Mouse (Mus musculus) midbrain, embryonic 12.5 days (tissue): ENCODE results near the gene Fuz. TPM values are rescaled to one million over a fixed set of nuclear protein-coding genes. Genes with fewer than 3 reads are reported as not detected.
A peak's percentile ranks its signal among the peaks of the same experiment; 100 is the strongest.

ENCODE experiments used
- ATAC-seq: fragments of 200-750 bp; cut with Nextera tagmentation; 2 replicates; pipeline ENCODE4 v1.8.0; 2017; ENCODE audit warnings: low read depth, moderate TSS enrichment, moderate library complexity; ENCODE audit not compliant: low FRiP score
- H3K27ac ChIP-seq: fragments of 300-500 bp; sonication (generic); replicated peaks from 2 replicates; pipeline ENCODE4 v1.5.1; 2016; ENCODE audit warnings: mild to moderate bottlenecking
- H3K27me3 ChIP-seq: fragments of 300-500 bp; sonication (generic); 2 replicates; pipeline ENCODE4 v1.6.1; 2016; ENCODE audit warnings: mild to moderate bottlenecking
- H3K36me3 ChIP-seq: fragments of 300-500 bp; sonication (generic); 2 replicates; pipeline ENCODE4 v1.6.1; 2016
- H3K4me1 ChIP-seq: fragments of 300-500 bp; sonication (generic); 2 replicates; pipeline ENCODE4 v1.6.1; 2016
- H3K4me2 ChIP-seq: fragments of 300-500 bp; sonication (generic); replicated peaks from 2 replicates; pipeline ENCODE4 v1.6.1; 2016; ENCODE audit warnings: mild to moderate bottlenecking, moderate library complexity
- H3K4me3 ChIP-seq: fragments of 300-500 bp; sonication (generic); 2 replicates; pipeline ENCODE4 v1.5.1; 2016; ENCODE audit warnings: mild to moderate bottlenecking
- H3K9ac ChIP-seq: fragments of 300-500 bp; sonication (generic); replicated peaks from 2 replicates; pipeline ENCODE4 v1.6.1; 2016; ENCODE audit warnings: mild to moderate bottlenecking, moderate library complexity
- H3K9me3 ChIP-seq: fragments of 300-500 bp; sonication (generic); 2 replicates; pipeline ENCODE4 v1.6.1; 2016; ENCODE audit warnings: mild to moderate bottlenecking
- WGBS: fragments of 180-500 bp; shearing (Covaris S2); methylation state at CpG from one replicate; pipeline ENCODE4 v1.1.7; 2016; 5-methylcytosine and 5-hydroxymethylcytosine counted together
- polyA plus RNA-seq: library from polyadenylated mRNA; unstranded; fragments of >200 nt; fragmentation: Nextera tagmentation; extraction: Ambion mirVana; gene quantifications from 2 replicates; pipeline ENCODE4 v1.2.1, GENCODE M21; 2016

The Fuz gene
- polyA plus RNA-seq, 1 experiment from 2014 or later: 25.8 TPM

DNA sequence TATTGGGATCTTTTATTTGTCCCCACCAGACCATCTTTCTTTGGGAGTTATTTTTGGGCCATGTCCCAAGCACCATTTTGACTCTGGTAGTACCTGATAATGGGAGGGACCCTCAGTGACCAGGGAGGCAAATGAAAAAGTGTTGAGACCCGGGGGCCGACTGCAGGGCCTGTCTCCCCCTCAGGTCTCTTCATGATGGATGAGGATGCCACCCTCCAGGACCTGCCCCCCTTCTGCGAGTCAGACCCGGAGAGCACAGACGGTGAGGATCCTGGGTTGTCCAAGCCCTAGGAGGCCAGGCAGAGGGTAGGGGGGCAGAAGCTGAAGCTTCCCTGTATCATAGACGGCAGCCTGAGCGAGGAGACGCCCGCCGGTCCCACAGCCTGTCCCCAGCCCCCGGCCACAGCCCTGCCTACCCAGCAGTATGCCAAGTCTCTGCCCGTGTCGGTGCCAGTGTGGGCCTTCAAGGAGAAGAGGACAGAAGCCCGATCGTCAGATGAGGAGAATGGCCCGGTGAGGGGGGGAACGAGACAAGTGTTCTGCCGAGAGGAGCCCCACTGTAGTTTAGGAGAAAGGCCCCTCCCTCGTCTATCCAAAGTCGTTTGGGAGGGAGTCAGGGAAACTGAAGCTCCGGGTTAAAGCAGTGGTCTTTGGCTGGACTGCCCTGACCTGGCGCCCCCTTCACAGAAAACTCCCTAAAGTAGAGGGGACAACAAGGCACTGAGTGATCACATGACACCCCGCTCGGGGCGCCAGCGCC is 42.1 kb upstream of the Fuz start:
- 34% methylated on average over 26 of the region's 26 CpGs for WGBS
- Histone ChIP-seq H3K36me3 (peaks cover 13% of the 10 kb centered on the region), H3K27ac (peak overlapping the region; percentile 90), H3K4me2 (peak overlapping the region; percentile 77), H3K9me3 (no peaks in the 10 kb centered on the region), H3K27me3 (no peaks in the 10 kb centered on the region), H3K4me1 (peaks cover 60% of the 10 kb centered on the region), H3K9ac (peak overlapping the region; percentile 69), H3K4me3 (peak overlapping the region; percentile 46)
- ATAC-seq: no peak

DNA sequence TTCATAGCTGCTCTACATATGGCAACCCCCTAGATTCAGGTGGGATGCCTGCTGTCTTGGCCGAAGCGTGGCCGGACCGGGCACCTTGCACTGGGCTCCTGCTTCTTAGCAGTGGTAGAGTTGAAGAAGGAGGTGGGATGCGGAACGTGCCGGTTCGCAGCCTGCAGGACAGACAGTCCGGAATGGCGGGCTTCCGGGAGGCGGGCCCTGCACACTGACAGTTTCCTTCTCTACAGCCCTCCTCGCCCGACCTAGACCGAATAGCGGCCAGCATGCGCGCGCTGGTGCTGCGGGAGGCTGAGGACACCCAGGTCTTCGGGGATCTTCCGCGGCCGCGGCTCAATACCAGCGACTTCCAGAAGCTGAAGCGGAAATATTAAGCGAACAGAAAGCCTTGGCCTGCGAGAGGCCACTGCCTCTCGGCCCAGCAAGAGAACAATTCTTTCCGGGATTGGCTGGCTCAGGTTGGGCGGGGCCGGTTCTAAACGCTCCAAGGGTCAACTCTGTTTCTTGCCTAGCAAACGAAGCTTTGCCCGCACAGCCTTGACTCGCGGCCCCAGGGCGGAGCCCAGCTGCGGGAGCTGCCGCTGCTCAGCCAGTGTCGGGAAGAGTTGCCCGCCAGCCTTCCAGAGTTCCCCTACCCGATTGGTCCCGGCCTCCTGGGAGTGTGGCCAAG is 41.4 kb upstream of the Fuz start:
- H3K4me1 ChIP-seq: peaks cover 60% of the 10 kb centered on the region
- peak overlapping the region; percentile 90 for H3K27ac ChIP-seq
- H3K9me3 ChIP-seq: no peaks in the 10 kb centered on the region
- no peaks in the 10 kb centered on the region for H3K27me3 ChIP-seq
- H3K36me3 ChIP-seq: peaks cover 14% of the 10 kb centered on the region
- H3K9ac ChIP-seq: peak overlapping the region; percentile 69
- WGBS: under 1% methylated on average over 45 of the region's 45 CpGs
- peak overlapping the region; percentile 77 for H3K4me2 ChIP-seq
- peak overlapping the region; percentile 46 for H3K4me3 ChIP-seq
- no peak for ATAC-seq

DNA sequence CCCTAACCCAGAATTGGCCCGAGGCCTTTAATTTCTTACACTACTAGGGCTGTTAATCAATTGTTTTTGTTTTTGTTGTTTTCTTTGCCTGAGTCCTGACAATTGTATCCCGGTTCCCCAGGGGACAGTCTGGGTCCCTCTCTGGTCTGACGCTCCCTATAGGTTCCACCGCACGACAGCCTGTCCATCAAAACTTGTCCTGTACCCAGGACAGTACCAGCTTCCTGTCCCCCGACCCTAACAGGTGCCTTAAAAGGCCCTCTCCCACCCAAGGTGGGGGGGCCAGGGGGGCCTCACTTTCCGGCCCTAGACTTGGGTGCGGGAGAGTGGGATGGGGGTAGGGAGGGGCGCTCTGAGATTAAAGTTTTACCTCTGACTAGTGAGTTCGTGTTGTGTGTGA is 40.8 kb upstream of the Fuz start:
- 42% methylated on average over 10 of the region's 10 CpGs for WGBS
- no peaks in the 10 kb centered on the region for H3K27me3 ChIP-seq
- peaks cover 60% of the 10 kb centered on the region for H3K4me1 ChIP-seq

DNA sequence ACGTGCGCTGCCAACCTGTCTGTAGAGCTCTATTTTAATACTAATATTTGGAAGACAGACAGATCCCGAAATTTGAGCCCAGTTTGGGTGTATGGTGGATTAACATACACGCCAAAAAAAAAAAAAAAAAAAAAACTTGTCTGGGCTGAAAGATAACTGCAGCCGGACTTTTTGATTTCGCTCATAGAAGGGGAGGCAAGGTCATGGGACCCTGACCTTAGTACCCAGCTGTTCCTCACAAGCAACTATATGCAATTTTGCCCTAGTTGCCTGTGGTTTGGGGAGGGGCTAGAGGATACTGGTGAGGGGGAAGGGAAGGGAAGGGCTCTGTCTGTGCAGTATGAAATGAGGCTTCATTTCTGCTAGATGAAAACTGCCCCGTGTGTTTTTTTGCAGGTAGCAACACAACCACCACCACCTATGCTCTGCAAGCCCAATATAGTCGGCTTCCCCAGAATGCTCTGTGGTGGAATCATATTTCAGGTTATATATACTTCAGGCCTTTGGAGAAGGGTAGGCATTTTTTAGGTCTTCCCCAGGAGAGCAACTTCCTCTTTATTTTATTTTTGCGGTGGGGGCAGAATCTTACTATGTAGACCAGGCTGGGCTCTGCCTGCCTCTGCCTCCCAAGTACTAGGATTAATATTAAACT is 39.5 kb upstream of the Fuz start:
- ATAC-seq: no peak
- H3K4me1 ChIP-seq: peaks cover 57% of the 10 kb centered on the region

More for the DNA sequence above, 40.8 kb upstream of the Fuz start:
- H3K9me3 ChIP-seq: no peaks in the 10 kb centered on the region
- H3K36me3 ChIP-seq: peaks cover 18% of the 10 kb centered on the region
- H3K4me2 ChIP-seq: peak overlapping the region; percentile 77
- peak overlapping the region; percentile 90 for H3K27ac ChIP-seq
- H3K9ac ChIP-seq: peak overlapping the region; percentile 69
- H3K4me3 ChIP-seq: peak overlapping the region; percentile 46
- no peak for ATAC-seq

DNA sequence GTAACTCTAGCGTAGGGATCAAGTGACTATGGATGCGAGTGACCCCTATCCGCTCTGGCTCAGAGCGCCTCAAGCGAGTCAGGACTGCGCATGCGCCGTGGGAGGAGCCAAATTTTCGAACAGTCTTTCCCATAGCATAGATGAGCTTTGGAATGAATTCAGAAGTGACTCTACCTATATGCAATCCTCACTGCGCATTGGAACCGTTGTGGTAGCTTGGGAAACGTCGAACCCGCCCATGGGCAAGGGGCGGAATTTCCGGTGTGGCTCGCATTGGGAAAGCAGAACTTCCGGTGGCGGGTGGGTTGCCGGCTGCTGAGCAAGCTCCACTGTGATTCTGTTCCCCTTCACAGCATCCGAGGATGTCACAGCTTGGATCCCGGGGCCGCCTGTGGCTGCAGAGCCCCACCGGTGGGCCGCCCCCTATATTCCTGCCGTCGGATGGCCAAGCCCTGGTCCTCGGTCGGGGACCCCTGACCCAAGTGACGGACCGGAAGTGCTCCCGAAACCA is 38.8 kb upstream of the Fuz start, which contains the start of gene Pnkp:
Pnkp (plus strand) TSS at position 98 of the 511 bp plus-strand sequence.
- Histone ChIP-seq H3K4me2 (peak within 1 kb of the TSS; percentile 68), H3K4me3 (peak within 1 kb of the TSS; percentile 71), H3K9me3 (no peaks in the 10 kb centered on the region), H3K4me1 (peaks cover 50% of the 10 kb centered on the region), H3K9ac (peak within 1 kb of the TSS; percentile 89), H3K27me3 (no peaks in the 10 kb centered on the region), H3K27ac (peak within 1 kb of the TSS; percentile 92), H3K36me3 (peaks cover 28% of the 10 kb centered on the region)
- peak; percentile 21; the same call in 1 of the 2 replicates for ATAC-seq
- under 1% methylated on average over 32 of the region's 32 CpGs for WGBS

More for the DNA sequence above, 39.5 kb upstream of the Fuz start:
- Histone ChIP-seq H3K4me2 (peak overlapping the region; percentile 68), H3K27ac (peak overlapping the region; percentile 92), H3K4me3 (peak overlapping the region; percentile 71), H3K36me3 (peaks cover 21% of the 10 kb centered on the region), H3K27me3 (no peaks in the 10 kb centered on the region), H3K9me3 (no peaks in the 10 kb centered on the region), H3K9ac (peak overlapping the region; percentile 89; the same call in 1 of the 2 replicates)
- 69% methylated on average over 9 of the region's 9 CpGs for WGBS

DNA sequence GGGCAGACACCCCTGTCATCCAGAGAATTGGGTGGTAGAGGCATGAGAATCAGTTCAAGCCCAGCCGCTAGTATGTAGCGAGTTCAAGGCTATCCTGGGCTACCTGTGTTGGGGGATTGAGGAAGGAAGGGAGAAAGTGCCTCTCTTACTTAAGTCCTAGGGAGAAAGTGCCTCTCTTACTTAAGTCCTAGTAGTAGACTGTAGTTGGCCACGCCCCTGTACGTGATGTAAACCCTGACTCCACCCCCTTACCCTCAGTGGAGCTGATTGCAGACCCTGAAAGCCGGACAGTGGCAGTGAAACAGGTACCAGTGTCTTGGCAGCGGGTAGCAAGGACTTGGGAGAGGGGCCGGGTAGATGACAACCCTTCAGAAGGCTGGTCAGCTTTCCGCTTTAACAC is 38.0 kb upstream of the Fuz start:
- Histone ChIP-seq H3K9ac (peak overlapping the region; percentile 89), H3K4me1 (peaks cover 50% of the 10 kb centered on the region), H3K36me3 (peaks cover 30% of the 10 kb centered on the region), H3K9me3 (no peaks in the 10 kb centered on the region), H3K27ac (peak overlapping the region; percentile 92; the same call in 1 of the 2 replicates), H3K4me3 (peak overlapping the region; percentile 71), H3K4me2 (peak overlapping the region; percentile 68), H3K27me3 (no peaks in the 10 kb centered on the region)
- no peak for ATAC-seq
- WGBS: 31% methylated on average over 8 of the region's 8 CpGs

DNA sequence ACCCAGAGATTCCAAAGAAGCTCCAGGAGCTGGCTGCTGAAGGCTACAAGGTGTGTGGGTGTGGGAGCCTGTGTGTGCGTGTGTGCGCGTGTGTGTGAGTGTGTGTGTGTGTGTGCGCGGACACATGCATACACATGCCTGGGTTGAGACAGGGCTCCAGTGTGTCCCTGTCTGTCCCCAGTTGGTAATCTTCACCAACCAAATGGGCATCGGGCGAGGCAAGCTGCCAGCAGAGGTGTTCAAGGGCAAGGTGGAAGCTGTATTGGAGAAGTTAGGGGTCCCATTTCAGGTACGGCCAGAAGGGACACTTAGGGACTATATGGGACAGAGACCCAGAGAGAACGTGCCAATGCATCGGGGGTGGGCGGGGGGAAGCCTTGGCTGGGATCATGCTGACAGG is 36.0 kb upstream of the Fuz start:
- no peaks in the 10 kb centered on the region for H3K9me3 ChIP-seq
- H3K27ac ChIP-seq: no peak overlapping the region
- peaks cover 43% of the 10 kb centered on the region for H3K36me3 ChIP-seq
- ATAC-seq: no peak
- no peak overlapping the region for H3K9ac ChIP-seq
- H3K4me3 ChIP-seq: no peak overlapping the region
- no peak overlapping the region for H3K4me2 ChIP-seq
- WGBS: 94% methylated on average over 11 of the region's 11 CpGs
- peaks cover 34% of the 10 kb centered on the region for H3K4me1 ChIP-seq
- no peaks in the 10 kb centered on the region for H3K27me3 ChIP-seq

DNA sequence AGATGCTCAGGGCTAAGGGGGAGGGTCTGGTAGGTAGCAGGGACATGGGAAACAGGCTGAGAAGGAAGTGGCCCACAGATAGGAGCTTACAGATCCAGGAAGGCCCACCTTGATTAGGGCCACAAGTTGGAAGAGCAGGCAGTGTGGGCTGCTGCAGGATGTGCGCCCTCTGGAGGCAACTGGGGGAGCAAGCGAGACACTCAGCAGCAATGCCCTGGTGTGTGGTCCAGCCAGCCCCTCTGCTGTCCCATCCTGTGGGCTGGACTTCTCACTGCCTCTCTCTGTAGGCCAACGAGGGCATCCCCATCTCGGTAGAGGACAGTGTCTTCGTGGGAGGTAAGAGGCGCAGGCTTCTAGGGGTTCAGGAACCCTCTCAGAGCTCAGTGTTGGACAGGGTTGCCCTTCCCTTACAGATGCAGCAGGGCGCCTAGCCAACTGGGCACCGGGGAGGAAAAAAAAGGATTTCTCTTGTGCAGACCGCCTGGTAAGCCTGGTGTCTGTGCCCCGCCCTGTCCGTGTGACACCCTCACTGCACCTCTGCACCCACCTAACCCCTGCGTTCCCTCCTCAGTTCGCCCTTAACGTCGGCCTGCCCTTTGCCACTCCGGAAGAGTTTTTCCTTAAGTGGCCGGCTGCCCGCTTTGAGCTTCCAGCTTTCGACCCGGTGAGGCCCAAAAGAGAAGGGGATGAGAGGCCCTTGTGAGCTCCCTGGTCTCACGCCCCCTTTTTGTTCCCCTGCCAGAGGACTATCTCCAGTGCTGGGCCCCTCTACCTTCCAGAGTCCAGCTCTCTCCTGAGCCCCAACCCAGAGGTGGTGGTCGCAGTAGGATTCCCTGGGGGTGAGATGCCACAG is 35.1 kb upstream of the Fuz start:
- Histone ChIP-seq H3K9ac (peak overlapping the region; percentile 50; the same call in 1 of the 2 replicates), H3K27ac (peak overlapping the region; percentile 52), H3K4me2 (no peak overlapping the region), H3K4me3 (0 out of 2 replicates have a peak overlapping the region, but pooled peaks have one; percentile 18), H3K27me3 (no peaks in the 10 kb centered on the region), H3K9me3 (no peaks in the 10 kb centered on the region), H3K36me3 (peaks cover 52% of the 10 kb centered on the region), H3K4me1 (peaks cover 38% of the 10 kb centered on the region)
- 61% methylated on average over 22 of the region's 22 CpGs for WGBS
- ATAC-seq: peak; percentile 5; the same call in 1 of the 2 replicates

DNA sequence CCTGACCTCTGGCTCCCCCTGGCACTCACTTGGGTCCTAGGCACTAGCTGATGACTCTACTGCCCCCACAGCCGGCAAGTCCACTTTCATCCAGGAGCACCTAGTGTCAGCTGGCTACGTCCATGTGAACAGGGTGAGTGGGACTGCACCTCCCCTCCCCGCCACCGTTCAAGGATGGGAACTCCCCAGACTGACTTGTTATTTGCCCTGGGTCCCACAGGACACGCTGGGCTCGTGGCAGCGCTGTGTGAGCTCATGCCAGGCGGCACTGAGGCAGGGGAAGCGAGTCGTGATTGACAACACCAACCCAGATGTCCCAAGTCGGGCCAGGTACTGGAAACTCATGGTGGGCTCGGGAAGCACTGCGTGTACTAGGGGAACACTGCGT is 34.5 kb upstream of the Fuz start:
- Histone ChIP-seq H3K27me3 (no peaks in the 10 kb centered on the region), H3K4me3 (no peak overlapping the region), H3K27ac (peak overlapping the region; percentile 52), H3K9ac (no peak overlapping the region), H3K36me3 (peaks cover 57% of the 10 kb centered on the region), H3K4me2 (no peak overlapping the region), H3K9me3 (no peaks in the 10 kb centered on the region), H3K4me1 (peaks cover 42% of the 10 kb centered on the region)
- 83% methylated on average over 14 of the region's 14 CpGs for WGBS
- no peak for ATAC-seq

DNA sequence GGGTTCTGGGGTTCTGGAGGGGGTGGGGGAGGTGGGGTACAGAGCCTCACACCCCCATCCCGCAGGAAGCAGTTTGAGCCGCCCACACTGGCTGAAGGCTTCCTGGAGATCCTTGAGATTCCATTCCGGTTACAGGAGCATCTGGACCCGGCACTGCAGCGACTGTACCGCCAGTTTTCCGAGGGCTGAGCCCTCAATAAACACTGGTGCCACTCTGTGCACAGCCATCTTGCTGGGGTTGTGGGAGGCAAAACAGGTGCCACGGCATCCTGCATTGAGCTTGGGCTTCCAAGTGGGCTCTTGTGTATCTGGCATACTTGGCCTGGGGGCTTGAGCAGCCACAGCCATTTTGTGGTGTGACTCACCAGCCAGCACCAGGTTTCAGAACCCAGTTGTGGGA is 33.4 kb upstream of the Fuz start:
- Histone ChIP-seq H3K36me3 (peaks cover 61% of the 10 kb centered on the region), H3K4me3 (no peak overlapping the region), H3K27me3 (no peaks in the 10 kb centered on the region), H3K4me2 (no peak overlapping the region), H3K27ac (no peak overlapping the region), H3K4me1 (peaks cover 49% of the 10 kb centered on the region), H3K9ac (no peak overlapping the region), H3K9me3 (no peaks in the 10 kb centered on the region)
- WGBS: 90% methylated on average over 8 of the region's 8 CpGs
- ATAC-seq: no peak

DNA sequence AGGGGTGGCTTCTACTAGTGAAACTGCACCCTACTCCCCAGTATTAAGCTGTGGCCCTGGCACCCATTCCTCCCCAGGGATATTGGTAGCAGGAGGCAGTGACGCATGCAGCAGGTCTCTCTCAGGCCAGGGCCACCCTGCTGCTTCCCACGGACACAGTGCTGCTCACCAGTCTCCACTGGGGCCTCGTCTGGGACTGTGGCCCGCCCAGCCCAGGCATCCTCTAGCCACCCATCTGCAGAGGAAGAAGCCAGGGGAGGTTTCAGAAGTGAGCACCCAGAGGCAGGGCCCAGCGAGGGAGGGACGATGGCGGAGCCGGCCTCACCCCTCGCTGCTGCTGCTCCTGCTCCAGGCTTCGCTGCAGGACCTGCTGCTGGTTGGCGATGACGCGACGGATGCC is 32.7 kb upstream of the Fuz start:
- no peak overlapping the region for H3K9ac ChIP-seq
- no peak for ATAC-seq
- no peak overlapping the region for H3K4me3 ChIP-seq
- H3K36me3 ChIP-seq: peaks cover 61% of the 10 kb centered on the region
- H3K4me2 ChIP-seq: no peak overlapping the region
- peaks cover 51% of the 10 kb centered on the region for H3K4me1 ChIP-seq
- H3K27ac ChIP-seq: no peak overlapping the region
- H3K9me3 ChIP-seq: no peaks in the 10 kb centered on the region
- H3K27me3 ChIP-seq: no peaks in the 10 kb centered on the region
- 91% methylated on average over 14 of the region's 14 CpGs for WGBS
